Comparison of ENCODE assay signal across 15 mouse cellular contexts in the genomic region with DNA sequence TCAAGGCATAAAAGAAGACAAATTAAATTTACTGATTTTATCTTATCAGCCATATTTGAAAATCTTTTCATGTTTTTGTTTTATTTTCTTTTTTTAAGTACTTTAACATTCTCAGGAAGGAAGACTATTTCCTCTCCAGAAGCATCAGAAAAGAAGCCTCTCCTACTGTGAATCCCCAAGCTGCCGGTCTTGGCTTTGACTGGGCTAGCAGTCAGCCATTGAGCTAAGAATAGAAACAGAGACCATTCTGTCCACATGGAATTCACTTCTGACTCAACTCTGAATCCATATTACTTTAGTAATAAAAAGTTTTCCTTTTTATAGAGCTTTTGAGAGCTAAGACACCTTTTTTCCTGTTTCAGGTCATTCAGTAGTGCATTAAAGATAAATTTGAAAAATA.
"Had no signal": no experiment of that assay in that cellular context is flagged by ENCODE, and none has a peak within 500 bp of the region (broad histone marks: within the 10 kb centered on the region; RNA-seq: fewer than 3 reads in every experiment).

No protein-coding gene starts in this region.

- H3K9me3 ChIP-seq: liver, embryonic 13.5 days; lung, embryonic 15.5 days; megakaryocyte, embryonic 14.5 days; midbrain, embryonic 15.5 days; neural tube, embryonic 12.5 days; stomach, embryonic 15.5 days had no signal

- H3K4me1 ChIP-seq: liver, embryonic 13.5 days; lung, embryonic 15.5 days; megakaryocyte, embryonic 14.5 days; midbrain, embryonic 15.5 days; neural tube, embryonic 12.5 days; stomach, embryonic 15.5 days had no signal

- DNase-seq: kidney, postnatal 25 days; liver; liver, embryonic 13.5 days; liver, postnatal 0 days; lung, postnatal 14 days; right cerebral cortex, postnatal 4 days; thymus, adult 2 months; thymus, postnatal 25 days had no signal

- H3K4me3 ChIP-seq: left cerebral cortex, adult 2 months; liver, embryonic 13.5 days; lung, embryonic 15.5 days; megakaryocyte, embryonic 14.5 days; midbrain, embryonic 15.5 days; neural tube, embryonic 12.5 days; stomach, embryonic 15.5 days had no signal

- H3K27ac ChIP-seq: left cerebral cortex, adult 2 months; liver, embryonic 13.5 days; lung, embryonic 15.5 days; macrophage; midbrain, embryonic 15.5 days; neural tube, embryonic 12.5 days; stomach, embryonic 15.5 days had no signal

- H3K36me3 ChIP-seq: liver, embryonic 13.5 days; lung, embryonic 15.5 days; midbrain, embryonic 15.5 days; neural tube, embryonic 12.5 days; stomach, embryonic 15.5 days had no signal

- H3K27me3 ChIP-seq: liver, embryonic 13.5 days; lung, embryonic 15.5 days; megakaryocyte, embryonic 14.5 days; midbrain, embryonic 15.5 days; neural tube, embryonic 12.5 days; stomach, embryonic 15.5 days had no signal
